Mouse (Mus musculus) ES-E14 (cell line): ENCODE data around the gene Rubcn. TPM values are rescaled to one million over a fixed set of nuclear protein-coding genes. Genes with fewer than 3 reads are reported as not detected.
A peak's percentile ranks its signal among the peaks of the same experiment; 100 is the strongest.
"Not testable (repeated sequence)": the region's sequence is repeated elsewhere in the genome, so short reads cannot be mapped to it uniquely, and the experiment has no call there.

Source experiments
- DNase-seq: peaks from one replicate; pipeline ENCODE4 v3.0.0-alpha.2; 2013; ENCODE audit warnings: low read depth, low spot score
- H3K27ac ChIP-seq: 2 replicates; pipeline ENCODE4 v1.5.1; 2012; ENCODE audit warnings: low read depth, mild to moderate bottlenecking, low read length, moderate library complexity, mixed read lengths; ENCODE audit not compliant: poor library complexity, insufficient read depth, severe bottlenecking
- H3K36me3 ChIP-seq: 2 replicates; pipeline ENCODE4 v1.6.1; 2012; ENCODE audit warnings: mild to moderate bottlenecking, low read length, moderate library complexity, mixed read lengths; ENCODE audit not compliant: control insufficient read depth, poor library complexity, insufficient read depth, severe bottlenecking
- H3K4me1 ChIP-seq, 2 experiments: fragments of 150-350 bp in 1 of 2; sonication (generic) in 1 of 2; 2 replicates each; pipeline ENCODE4 v1.6.1; 2012; ENCODE audit warnings: low read length in 2 of 2, mild to moderate bottlenecking in 1 of 2, mixed read lengths in 1 of 2; ENCODE audit not compliant: control insufficient read depth in 2 of 2, insufficient read depth in 2 of 2, poor library complexity in 1 of 2
- H3K4me3 ChIP-seq, 2 experiments: fragments of 150-350 bp in 1 of 2; sonication (generic) in 1 of 2; 2 replicates each; pipeline ENCODE4 v1.5.1; 2012; ENCODE audit warnings: low read length in 2 of 2, low read depth in 1 of 2, mild to moderate bottlenecking in 1 of 2, mixed read lengths in 1 of 2; ENCODE audit not compliant: insufficient read depth in 1 of 2, poor library complexity in 1 of 2, severe bottlenecking in 1 of 2
- H3K9ac ChIP-seq: 2 replicates; pipeline ENCODE4 v1.6.1; 2012; ENCODE audit warnings: low read depth, mild to moderate bottlenecking, low read length, mixed read lengths; ENCODE audit not compliant: poor library complexity, insufficient read depth, severe bottlenecking
- H3K9me3 ChIP-seq: fragments of 150-350 bp; sonication (generic); 2 replicates; pipeline ENCODE4 v1.6.1; 2012; ENCODE audit warnings: low read depth, mild to moderate bottlenecking, low read length; ENCODE audit not compliant: control insufficient read depth, insufficient read depth
- CHD2 ChIP-seq: IDR thresholded peaks from 2 replicates; pipeline ENCODE4 v1.6.1; 2014; ENCODE audit warnings: mild to moderate bottlenecking, low read depth, low read length, inconsistent platforms
- HCFC1 ChIP-seq: IDR thresholded peaks from 2 replicates; pipeline ENCODE4 v1.6.1; 2012; ENCODE audit warnings: low read length, inconsistent platforms, borderline replicate concordance; ENCODE audit not compliant: insufficient read depth
- MAFK ChIP-seq: IDR thresholded peaks from 2 replicates; pipeline ENCODE4 v1.6.1; 2014; ENCODE audit warnings: mild to moderate bottlenecking, low read depth, low read length, inconsistent platforms; ENCODE audit not compliant: insufficient read depth
- ZC3H11A ChIP-seq: IDR thresholded peaks from 2 replicates; pipeline ENCODE4 v1.6.1; 2012; ENCODE audit warnings: low read depth, mild to moderate bottlenecking, inconsistent platforms, low read length, borderline replicate concordance
- ZNF384 ChIP-seq: IDR thresholded peaks from 2 replicates; pipeline ENCODE4 v1.6.1; 2012; ENCODE audit warnings: low read depth, low read length, inconsistent platforms
- in situ Hi-C, 2 experiments: fragments of 600-800 bp; cut with MboI; formaldehyde crosslinking; loops; one replicate each; pipeline ENCODE4 v1.15.1; 2025; ENCODE audit warnings: low sequenced_read_pairs in 2 of 2, inconsistent platforms in 1 of 2; ENCODE audit not compliant: unreplicated experiment in 2 of 2
- total RNA-seq: library from RNA; depleted of rRNA; stranded (reverse); fragments of 300-350 nt; gene quantifications from 2 replicates; pipeline ENCODE4 v1.2.3, GENCODE M21; 2012; rRNA removed

Rubcn gene
- 18.6 and 19.4 TPM in 2 replicates for total RNA-seq

GRCm38 (mm10) chr16:32877343-32878156 lies at the start of gene Rubcn, which contains the start of gene Fyttd1:
Rubcn (minus strand) TSS chr16:32877766.
Fyttd1 (plus strand) TSS chr16:32877500.
- in situ Hi-C loops, result no loop called here
- Histone ChIP-seq H3K27ac (no peak within 1 kb of the TSS), H3K4me3 (peak within 1 kb of the TSS; percentile 84 to 88), H3K36me3 (no peaks in the 10 kb centered on the region), H3K4me1 (peaks cover 0 to 5% of the 10 kb centered on the region in 2 experiments; a peak in 2 of 4 replicates), H3K9ac (peak within 1 kb of the TSS; percentile 86), H3K9me3 (no peaks in the 10 kb centered on the region)
- no peak for TF ChIP-seq MAFK
- no peak for TF ChIP-seq CHD2
- TF ChIP-seq ZNF384, result no peak
- peak; percentile 83 for TF ChIP-seq HCFC1
- TF ChIP-seq ZC3H11A, result no peak
- peak; percentile 86 for DNase-seq

GRCm38 (mm10) chr16:32927044-32927443 lies 49.5 kb upstream of the Rubcn start:
- in situ Hi-C loops, result no loop called here
- Histone ChIP-seq H3K9me3 (no peaks in the 10 kb centered on the region), H3K27ac (no peak overlapping the region), H3K4me3 (no peak overlapping the region), H3K9ac (no peak overlapping the region), H3K4me1 (no peaks in the 10 kb centered on the region), H3K36me3 (no peaks in the 10 kb centered on the region)
- no peak for TF ChIP-seq ZNF384
- TF ChIP-seq HCFC1, result no peak
- TF ChIP-seq CHD2, result no peak
- no peak for TF ChIP-seq MAFK
- TF ChIP-seq ZC3H11A, result no peak
- DNase-seq, result no peak

- H3K9ac ChIP-seq, H3K9me3 ChIP-seq, H3K4me1 ChIP-seq, H3K27ac ChIP-seq, H3K4me3 ChIP-seq, DNase-seq, H3K36me3 ChIP-seq, in situ Hi-C loops: not testable (repeated sequence)
Measured at GRCm38 (mm10) chr16:32926629-32927028, 49.1 kb upstream of the Rubcn start.

- H3K4me3 ChIP-seq, result peak overlapping the region in 1 of 2 experiments; percentile 96; a peak in 1 of 4 replicates
- in situ Hi-C loops, result no loop called here
- no peak for DNase-seq
- H3K4me1 ChIP-seq, result peaks cover 2 to 9% of the 10 kb centered on the region in 2 experiments; a peak in 2 of 4 replicates
- no peaks in the 10 kb centered on the region for H3K36me3 ChIP-seq
- H3K9me3 ChIP-seq, result no peaks in the 10 kb centered on the region
- no peak overlapping the region for H3K27ac ChIP-seq
- H3K9ac ChIP-seq, result no peak overlapping the region
- TF ChIP-seq MAFK (no peak), CHD2 (no peak), HCFC1 (no peak), ZNF384 (no peak), ZC3H11A (no peak)
Measured at GRCm38 (mm10) chr16:32915292-32916068, 37.9 kb upstream of the Rubcn start.
